Mouse (Mus musculus) embryonic fibroblast, embryonic 13.5 days (primary cell): Measurements from ENCODE around the gene Lrrc8a.

Experiments used
- CTCF ChIP-seq: IDR thresholded peaks from 2 replicates; pipeline ENCODE4 v1.5.1; 2011; ENCODE audit warnings: mild to moderate bottlenecking, control low read depth, low read length, moderate library complexity, borderline replicate concordance; ENCODE audit not compliant: insufficient read depth
- POLR2A ChIP-seq: IDR thresholded peaks from 2 replicates; pipeline ENCODE4 v1.6.1; 2011; ENCODE audit warnings: low read depth, mild to moderate bottlenecking, control low read depth, low read length, moderate library complexity

DNA sequence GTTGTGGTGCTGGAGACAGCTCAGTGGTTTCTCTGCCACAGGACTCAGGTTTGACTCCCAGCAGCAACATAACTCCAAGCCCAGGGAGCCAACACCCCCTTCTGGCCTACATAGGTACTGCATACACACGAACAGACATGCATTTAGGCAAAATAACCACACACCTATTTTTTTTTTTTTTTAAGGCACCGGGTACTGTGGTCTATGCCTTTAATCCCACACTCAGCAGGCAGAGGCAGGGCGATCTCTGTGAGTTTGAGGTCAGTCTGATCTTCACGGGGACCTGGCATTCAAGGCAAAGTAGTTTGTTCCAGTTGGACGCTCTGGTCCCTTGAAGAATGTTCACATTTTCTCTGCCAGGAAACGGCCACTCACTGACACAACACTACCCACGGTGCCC lies 34.1 kb upstream of the Lrrc8a start:
- TF ChIP-seq POLR2A (no peak), CTCF (no peak)
